Mouse (Mus musculus) fat pad, adult 2 months (tissue): Measurements from ENCODE around the gene 1700003F12Rik.

Experiments used
- DNase-seq: peaks from one replicate; pipeline ENCODE4 v3.0.0-alpha.2; 2011; ENCODE audit warnings: low read depth, low spot score; ENCODE audit errors: extremely low read depth

The 1700003F12Rik gene

GRCm38 (mm10) chr2:154574271-154574670 lies 27.4 kb downstream of the 1700003F12Rik start:
- no peak for DNase-seq

- DNase-seq, result no peak
These were observed 30.2 kb downstream of the 1700003F12Rik start for GRCm38 (mm10) chr2:154576876-154577743.

- no peak for DNase-seq
These were observed 30.8 kb downstream of the 1700003F12Rik start for GRCm38 (mm10) chr2:154577744-154578067.

- no peak for DNase-seq
These were observed 33.7 kb downstream of the 1700003F12Rik start for GRCm38 (mm10) chr2:154580586-154580985.

- DNase-seq, result no peak
These were observed 34.5 kb downstream of the 1700003F12Rik start for GRCm38 (mm10) chr2:154581421-154581820.

GRCm38 (mm10) chr2:154583906-154584872 lies 37.3 kb downstream of the 1700003F12Rik start:
- DNase-seq, result no peak

- DNase-seq, result no peak
These were observed 38.2 kb downstream of the 1700003F12Rik start for GRCm38 (mm10) chr2:154584931-154585601.

- no peak for DNase-seq
These were observed 39.5 kb downstream of the 1700003F12Rik start for GRCm38 (mm10) chr2:154586405-154586804.

GRCm38 (mm10) chr2:154589051-154589450 lies 42.2 kb downstream of the 1700003F12Rik start:
- no peak for DNase-seq

- no peak for DNase-seq
These were observed 44.4 kb downstream of the 1700003F12Rik start for GRCm38 (mm10) chr2:154591239-154591638.

GRCm38 (mm10) chr2:154593025-154593424 lies 46.1 kb downstream of the 1700003F12Rik start:
- DNase-seq, result no peak

- DNase-seq, result no peak
These were observed 48.9 kb downstream of the 1700003F12Rik start for GRCm38 (mm10) chr2:154595775-154596174.

GRCm38 (mm10) chr2:154597399-154597798 lies 50.5 kb downstream of the 1700003F12Rik start:
- no peak for DNase-seq
